Mouse (Mus musculus): Measurements from ENCODE around the gene Mavs.
A peak's percentile ranks its signal among the peaks of the same experiment; 100 is the strongest.

The Mavs gene

DNA sequence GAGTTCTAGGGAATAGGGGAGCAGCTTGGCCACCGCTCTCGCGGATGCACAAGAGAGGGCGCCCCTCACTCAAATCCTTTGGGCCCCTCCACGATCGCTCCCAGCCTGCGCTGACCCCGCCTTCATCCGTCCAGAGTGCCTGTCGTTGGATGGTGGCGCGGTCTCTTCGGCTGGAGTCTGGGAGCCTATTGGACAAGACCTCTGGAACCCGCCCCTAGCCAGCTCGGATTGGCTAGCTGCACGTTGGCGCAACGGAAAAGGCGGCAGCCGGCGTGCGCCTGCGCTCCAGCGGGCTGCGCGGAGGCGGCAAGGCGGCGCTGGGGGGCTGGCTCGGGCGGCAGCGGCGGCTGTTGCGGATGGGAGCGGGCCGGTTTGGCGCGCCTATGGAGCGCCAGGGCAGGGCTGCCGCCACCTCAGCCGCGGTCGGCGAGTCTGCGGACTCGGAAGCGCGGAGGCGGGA lies 28.4 kb downstream of the Mavs start, which contains the start of gene Pank2:
Gene Pank2 (plus strand): TSS at position 283 of the 460 bp plus-strand sequence.
- DNase-seq, result peak; percentile 98 to 99

DNA sequence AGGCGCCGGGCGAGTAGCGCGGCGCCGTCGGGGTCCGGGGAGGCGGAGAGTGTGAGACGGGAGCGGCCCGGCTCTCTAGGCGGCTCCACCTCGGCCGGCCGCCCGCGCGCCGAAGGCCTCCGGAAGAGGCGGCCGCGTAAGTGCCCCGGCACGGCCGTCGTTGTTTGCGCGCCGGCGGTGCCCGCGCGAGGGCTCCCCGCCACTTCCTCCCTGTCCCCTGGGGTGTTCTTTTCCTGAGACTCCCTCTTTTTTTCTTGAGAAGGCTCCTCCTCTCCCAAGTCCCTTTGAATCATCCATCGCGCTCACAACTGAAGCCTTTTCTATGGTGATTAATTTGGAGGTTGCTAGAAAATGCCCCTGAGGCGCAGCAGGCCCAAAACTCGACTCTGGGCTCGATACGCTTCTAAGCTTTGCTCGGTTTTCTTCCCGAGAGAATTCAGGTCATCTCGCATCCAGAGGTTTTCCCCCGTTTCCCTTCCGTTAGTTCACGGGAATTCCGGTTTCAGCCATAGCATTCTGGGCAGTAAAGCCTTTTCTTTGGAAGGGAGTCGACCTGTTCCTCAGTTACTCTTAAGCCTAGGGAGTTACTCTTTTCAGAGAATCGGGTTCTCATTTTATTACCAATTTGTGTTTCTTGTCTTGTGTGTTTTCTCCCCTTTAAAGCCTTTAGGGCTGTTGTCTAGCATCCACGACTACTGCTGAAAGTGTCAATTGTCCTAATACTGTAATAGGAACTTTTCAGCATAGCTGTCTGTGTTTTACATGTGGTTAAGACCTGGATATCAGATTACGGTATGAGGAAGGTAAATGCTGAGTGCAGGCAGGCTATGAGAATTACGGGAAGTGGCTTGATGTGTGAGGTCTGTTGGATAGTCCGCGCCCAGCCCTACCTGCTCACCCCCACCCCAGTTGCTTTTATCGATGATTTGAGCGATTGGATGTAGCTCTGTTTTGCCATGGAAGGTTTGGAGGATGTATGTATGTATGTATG lies 29.1 kb downstream of the Mavs start:
- no peak for DNase-seq

DNA sequence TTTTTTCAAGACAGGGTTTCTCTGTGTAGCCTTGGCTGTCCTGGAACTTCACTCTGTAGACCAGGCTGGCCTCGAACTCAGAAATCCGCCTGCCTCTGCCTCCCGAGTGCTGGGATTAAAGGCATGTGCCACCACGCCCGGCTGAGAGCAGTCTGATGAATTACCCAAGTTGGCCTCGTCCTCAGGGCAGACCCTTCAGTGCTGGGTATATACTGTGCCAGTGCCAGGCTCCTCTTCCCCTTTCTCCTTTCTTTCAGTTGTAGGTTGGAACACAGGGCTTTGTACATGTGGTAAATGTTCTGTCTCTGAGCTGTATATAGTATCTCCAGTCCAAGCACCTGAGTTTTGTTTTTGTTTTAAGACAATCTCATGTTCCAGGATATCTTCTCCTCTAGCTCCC lies 30.2 kb downstream of the Mavs start:
- no peak for DNase-seq

DNA sequence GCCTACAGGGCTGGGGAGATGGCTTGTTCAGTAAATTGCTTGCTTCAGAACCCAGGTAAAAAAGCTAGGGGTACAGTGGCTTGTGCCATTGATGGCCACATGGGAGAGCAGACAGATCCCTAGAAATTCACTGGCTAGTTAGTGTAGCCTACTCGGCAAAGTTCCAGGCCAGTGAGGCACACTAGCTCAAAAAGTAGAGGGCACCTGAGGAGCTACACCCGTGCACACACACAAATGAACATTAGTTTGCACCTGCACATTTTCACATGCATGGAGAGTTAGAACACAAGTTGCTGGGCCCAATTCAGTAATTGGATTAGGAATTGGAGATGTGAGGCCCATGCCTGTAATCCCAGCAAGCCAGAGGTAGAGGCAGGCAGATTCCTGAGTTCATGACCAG lies 31.2 kb downstream of the Mavs start:
- DNase-seq, result peak in 1 of 2 experiments; percentile 22

DNA sequence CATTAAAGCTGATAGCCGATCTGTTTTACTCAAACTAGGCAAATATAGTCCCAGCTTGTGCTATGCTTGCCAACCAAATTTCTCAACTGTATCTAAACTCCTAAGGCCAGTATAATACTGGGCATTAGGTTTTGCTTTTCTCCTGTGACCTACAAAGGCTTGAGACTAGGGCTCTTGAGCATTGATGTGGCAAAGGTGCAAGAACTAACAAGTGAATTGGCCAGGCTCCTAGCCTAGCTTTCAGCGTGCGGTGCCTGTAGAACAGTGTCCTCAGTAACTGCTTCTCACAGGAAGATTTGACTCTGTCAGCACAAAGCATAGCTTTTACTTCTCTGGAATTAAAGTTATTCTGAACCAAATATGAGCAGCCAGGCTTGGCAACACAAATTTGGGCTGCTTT lies 41.6 kb downstream of the Mavs start:
- no peak for DNase-seq

DNA sequence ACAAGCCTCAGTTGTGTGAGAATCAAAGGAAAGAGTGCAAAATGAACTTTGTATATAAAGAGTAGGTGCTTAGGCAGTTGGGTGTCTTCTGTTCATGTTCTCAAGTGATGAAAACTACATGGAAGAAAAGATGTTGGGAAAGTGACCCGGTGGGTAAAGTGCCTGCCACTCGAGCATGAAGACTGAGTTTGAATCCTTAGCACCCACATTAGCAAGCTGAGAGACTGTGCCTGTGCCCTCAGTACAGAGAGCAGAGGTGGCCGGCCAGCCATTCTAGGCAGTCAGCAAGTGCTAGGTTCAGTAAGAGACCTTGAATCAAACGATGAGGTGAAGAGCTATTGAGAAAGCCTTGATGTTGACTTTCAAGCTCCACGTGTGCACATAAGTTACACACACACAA lies 42.9 kb downstream of the Mavs start:
- DNase-seq, result peak in 1 of 2 experiments; percentile 18

DNA sequence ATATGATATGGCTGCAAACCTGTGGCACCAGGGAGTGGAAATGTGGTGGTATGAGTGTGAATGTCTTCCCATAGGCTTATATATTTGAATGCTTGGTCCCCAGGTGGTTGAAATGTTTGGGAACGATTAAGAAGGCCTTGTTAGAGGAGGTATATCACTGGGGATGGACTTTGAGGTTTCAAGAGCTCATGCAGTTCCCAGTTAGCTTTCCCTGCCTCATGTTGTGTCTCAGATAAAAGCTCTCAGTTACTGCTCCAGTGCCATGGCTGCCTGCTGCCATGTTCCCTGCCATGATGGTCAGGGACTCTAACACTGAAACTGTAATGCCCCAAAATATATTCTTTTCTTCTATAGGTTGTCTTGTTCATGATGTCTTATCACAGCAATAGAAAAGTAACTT lies 47.7 kb downstream of the Mavs start:
- DNase-seq, result no peak

DNA sequence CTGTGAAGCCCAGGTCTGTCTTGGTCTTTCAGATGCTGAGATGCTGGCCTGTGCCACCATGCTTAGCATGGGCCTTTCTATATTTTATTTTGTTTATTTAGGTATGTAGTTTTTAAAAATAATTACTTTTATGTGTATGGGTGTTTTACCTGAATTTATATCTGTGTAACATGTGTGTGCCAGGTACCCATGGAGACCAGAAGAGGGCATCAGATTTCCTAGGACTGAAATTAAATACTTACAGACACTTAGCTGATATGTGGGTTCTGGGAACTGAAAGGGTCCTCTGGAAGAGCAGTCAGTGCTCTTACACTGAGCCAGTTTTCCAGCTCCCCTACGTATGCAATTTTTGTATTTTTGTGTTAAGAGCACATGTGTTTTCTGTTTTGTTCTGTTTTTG lies 52.4 kb downstream of the Mavs start:
- DNase-seq, result no peak

DNA sequence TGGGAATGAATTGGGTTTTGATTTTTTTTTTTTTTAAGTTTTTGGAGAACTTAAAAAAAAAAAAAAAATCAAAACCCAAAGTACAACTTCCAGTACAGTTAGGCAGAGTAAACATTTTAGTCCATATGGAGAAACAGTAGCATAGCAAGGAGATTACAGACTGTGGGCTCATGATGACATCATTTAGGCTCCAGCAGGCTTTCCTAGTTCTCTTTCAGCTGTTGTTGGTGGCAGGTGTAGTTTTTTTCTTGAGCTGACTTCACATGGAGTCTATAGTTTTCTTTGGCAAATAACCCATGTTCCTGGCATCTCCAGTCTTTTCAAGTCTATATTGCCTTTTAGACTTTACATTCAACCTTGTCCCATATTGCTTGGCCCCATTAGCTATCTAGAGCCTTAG lies 56.8 kb downstream of the Mavs start:
- no peak for DNase-seq

DNA sequence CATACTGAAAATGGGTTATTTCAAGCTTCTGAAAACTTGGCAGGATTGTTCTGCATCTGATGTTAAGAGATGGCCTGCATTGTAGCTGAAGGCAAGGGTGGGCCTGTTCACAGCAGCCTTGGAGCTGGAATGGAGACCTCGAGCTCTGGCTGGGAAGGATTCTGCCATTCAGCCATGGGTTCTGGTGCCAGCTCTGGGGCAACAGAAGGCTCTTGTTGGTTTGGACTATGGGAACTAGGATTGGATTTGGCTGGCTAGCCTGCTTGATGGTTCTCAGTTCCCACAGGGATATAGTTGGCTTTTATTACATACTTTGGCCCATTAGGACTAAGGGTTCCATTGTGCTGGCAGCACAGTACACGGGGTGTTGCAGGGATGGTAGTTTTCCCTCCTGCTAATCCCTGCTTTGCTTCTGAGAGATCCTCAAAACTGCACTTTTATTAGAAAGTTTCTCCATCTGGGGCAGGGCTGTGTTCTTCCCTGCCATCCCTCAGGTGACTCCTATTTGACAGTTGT lies 62.9 kb downstream of the Mavs start:
- no peak for DNase-seq

Data from kidney, postnatal 36 days (tissue).